Mouse (Mus musculus): ENCODE measurements around the gene Gm6592. TPM values are rescaled to one million over a fixed set of nuclear protein-coding genes. Genes with fewer than 3 reads are reported as not detected.

The Gm6592 gene
- polyA plus RNA-seq, 1 experiment from 2014 or later: not detected

Other genes with a start within 250 kb of the Gm6592 start
- not detected in 2 replicates for gene Ssxb8, start 153.2 kb upstream of the Gm6592 start, polyA plus RNA-seq (2015; fragmentation: Nextera tagmentation; extraction: Ambion mirVana)
- not detected in 2 replicates for gene Ssx9, start 95.6 kb upstream of the Gm6592 start, polyA plus RNA-seq (2015; fragmentation: Nextera tagmentation; extraction: Ambion mirVana)
- gene Ssxb5, start 40.3 kb upstream of the Gm6592 start, polyA plus RNA-seq (2015; fragmentation: Nextera tagmentation; extraction: Ambion mirVana): not detected in 2 replicates
- gene Gm5751, start 30.3 kb downstream of the Gm6592 start, polyA plus RNA-seq (2015; fragmentation: Nextera tagmentation; extraction: Ambion mirVana): not detected in 2 replicates
- gene B630019K06Rik, start 48.4 kb downstream of the Gm6592 start, polyA plus RNA-seq (2015; fragmentation: Nextera tagmentation; extraction: Ambion mirVana): 19.4 and 20.4 TPM in 2 replicates
- not detected in 2 replicates for gene Fthl17b, start 119.0 kb downstream of the Gm6592 start, polyA plus RNA-seq (2015; fragmentation: Nextera tagmentation; extraction: Ambion mirVana)
- gene Fthl17c, start 132.6 kb downstream of the Gm6592 start, polyA plus RNA-seq (2015; fragmentation: Nextera tagmentation; extraction: Ambion mirVana): not detected in 2 replicates
- not detected in 2 replicates for gene Fthl17d, start 142.8 kb downstream of the Gm6592 start, polyA plus RNA-seq (2015; fragmentation: Nextera tagmentation; extraction: Ambion mirVana)
- gene Fthl17e, start 189.5 kb downstream of the Gm6592 start, polyA plus RNA-seq (2015; fragmentation: Nextera tagmentation; extraction: Ambion mirVana): not detected in 2 replicates
- not detected in 2 replicates for gene Fthl17f, start 219.0 kb downstream of the Gm6592 start, polyA plus RNA-seq (2015; fragmentation: Nextera tagmentation; extraction: Ambion mirVana)